Mouse (Mus musculus) regulatory T cell (primary cell): ENCODE results near the gene Pyroxd1.
"Not testable (repeated sequence)": the region's sequence is repeated elsewhere in the genome, so short reads cannot be mapped to it uniquely, and the experiment has no call there.

Source experiments
- in situ Hi-C: fragments of 300-600 bp; cut with MboI, MseI; formaldehyde crosslinking; loops from one replicate; pipeline ENCODE4 v1.15.1; 2025; ENCODE audit warnings: high pct_unique_total_duplicates

Gene Pyroxd1

GRCm38 (mm10) chr6:142345440-142346038, at the start of gene Pyroxd1:
Gene Pyroxd1, plus strand, starts transcription at chr6:142345654.
- in situ Hi-C loops = loop anchor here (5.0 kb wide), 1 partner anchor 42 kb away; the partner anchor contains the start of genes Golt1b and Recql

GRCm38 (mm10) chr6:142298098-142298497, 47.4 kb upstream of the Pyroxd1 start, which contains the start of gene Iapp:
Gene Iapp, plus strand, starts transcription at chr6:142298423.
- in situ Hi-C loops = no loop called here

DNA sequence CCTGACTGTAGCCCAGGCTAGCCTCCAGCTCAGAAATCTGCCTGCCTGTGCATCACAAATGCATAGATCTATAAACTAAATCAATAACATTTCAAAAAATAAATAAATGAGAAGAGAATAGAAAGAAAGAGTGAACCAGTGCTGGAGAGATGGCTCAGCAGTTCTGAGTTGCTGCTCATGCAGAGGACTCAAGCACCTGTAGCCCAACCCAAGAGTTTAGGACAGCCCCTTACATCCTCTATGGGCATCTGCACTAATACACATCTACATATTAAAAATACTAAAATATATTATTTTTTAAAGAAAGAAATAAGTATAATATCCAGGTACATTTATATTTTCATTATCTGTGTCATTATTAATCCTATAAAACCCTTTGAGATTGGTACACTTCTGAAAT, 40.4 kb upstream of the Pyroxd1 start:
- in situ Hi-C loops = no loop called here

DNA sequence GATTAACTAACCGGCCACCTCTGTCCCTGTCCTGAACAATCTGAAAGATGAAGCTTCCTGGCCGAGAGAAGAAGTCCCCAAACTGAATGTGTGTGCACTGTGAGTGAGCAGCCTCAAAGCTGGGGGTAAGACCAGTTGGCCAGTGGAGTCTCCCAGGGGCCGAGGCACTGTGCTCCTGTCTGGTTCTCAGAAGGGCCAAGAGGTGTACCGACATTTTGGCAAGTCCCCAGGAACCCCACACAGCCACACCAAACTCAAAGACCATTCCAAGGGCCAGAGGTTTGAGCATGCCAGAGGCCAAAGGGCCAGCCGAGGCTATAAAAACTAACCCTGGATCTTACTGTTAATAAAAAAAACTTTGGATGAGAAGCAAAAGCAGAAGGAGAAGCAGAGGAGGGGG, 31.2 kb upstream of the Pyroxd1 start:
- in situ Hi-C loops = no loop called here

DNA sequence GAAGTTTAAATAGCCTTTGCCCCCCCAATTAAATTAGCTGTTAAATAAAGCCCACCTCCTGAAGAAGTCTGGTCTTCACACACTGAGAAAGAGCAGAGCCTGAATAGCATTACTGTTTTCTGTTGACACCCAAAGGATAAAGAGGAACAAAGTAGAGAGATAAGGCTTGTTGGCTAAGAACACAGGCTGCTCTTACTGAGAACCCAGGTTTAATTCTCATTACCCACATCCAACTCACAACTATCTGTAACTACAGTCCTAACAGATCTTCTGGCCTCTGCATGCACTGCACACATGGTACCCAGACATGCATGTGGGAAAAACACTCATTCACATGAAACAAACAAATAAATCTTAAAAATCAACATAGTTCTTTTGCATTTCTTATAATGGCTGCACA, 28.3 kb upstream of the Pyroxd1 start:
- in situ Hi-C loops = no loop called here

- in situ Hi-C loops = no loop called here
Measured at GRCm38 (mm10) chr6:142322881-142323280, 22.6 kb upstream of the Pyroxd1 start, which contains the start of gene Slco1a5. Gene Slco1a5, minus strand, starts transcription at chr6:142322981.

DNA sequence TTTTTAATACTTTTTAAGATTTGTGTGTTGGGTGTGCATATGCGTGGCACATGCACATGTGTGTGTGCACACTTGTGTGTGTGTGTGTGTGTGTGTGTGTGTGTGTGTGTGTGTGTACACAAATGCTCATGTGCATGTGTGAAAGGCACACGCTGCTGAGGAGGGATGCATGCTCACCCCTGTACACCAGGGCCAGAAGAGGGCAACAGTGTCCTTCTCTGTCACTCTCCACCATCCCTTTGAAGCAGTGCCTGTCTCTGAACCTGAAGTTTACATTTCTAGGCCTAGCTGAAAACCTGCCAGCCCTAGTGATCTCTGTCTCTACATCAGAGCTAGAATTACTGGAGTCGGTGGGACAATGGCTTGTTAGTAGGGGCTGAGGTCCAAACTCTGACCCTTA, 18.9 kb upstream of the Pyroxd1 start:
- in situ Hi-C loops = no loop called here

- in situ Hi-C loops = no loop called here
Measured at GRCm38 (mm10) chr6:142329201-142329600, 16.3 kb upstream of the Pyroxd1 start.

GRCm38 (mm10) chr6:142338961-142339360, 6.5 kb upstream of the Pyroxd1 start:
- in situ Hi-C loops = no loop called here

DNA sequence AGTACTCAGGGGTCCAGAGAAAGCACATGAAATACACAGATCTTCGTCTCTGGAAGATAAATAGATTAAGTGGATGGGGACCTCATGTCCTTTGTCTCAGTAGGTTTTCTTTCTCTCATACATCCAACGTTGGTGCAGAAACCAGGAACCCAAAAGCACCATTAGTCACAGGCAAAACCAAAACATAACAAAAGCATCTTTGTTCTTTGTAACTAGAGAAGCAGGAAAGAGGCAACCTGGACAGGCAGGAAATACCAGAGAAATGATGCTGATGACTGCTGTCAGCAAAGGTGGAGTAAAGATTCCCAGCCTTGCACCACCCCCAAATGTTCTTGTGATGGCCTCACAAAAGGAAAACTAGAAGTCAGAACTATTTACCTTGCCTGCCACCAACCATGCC, 5.9 kb upstream of the Pyroxd1 start:
- in situ Hi-C loops = no loop called here

- in situ Hi-C loops = no loop called here
Measured at GRCm38 (mm10) chr6:142343561-142343960, 1.9 kb upstream of the Pyroxd1 start.

- in situ Hi-C loops = loop anchor here (5.0 kb wide), 1 partner anchor 41 kb away; the partner anchor contains the start of genes Golt1b and Recql
Measured at GRCm38 (mm10) chr6:142346181-142347110, 992 bp downstream of the Pyroxd1 start.

GRCm38 (mm10) chr6:142347431-142348385, 2.3 kb downstream of the Pyroxd1 start:
- in situ Hi-C loops = loop anchor here (5.0 kb wide), 1 partner anchor 40 kb away; the partner anchor contains the start of genes Golt1b and Recql

- in situ Hi-C loops = not testable (repeated sequence)
Measured at GRCm38 (mm10) chr6:142352099-142352498, 6.6 kb downstream of the Pyroxd1 start.

DNA sequence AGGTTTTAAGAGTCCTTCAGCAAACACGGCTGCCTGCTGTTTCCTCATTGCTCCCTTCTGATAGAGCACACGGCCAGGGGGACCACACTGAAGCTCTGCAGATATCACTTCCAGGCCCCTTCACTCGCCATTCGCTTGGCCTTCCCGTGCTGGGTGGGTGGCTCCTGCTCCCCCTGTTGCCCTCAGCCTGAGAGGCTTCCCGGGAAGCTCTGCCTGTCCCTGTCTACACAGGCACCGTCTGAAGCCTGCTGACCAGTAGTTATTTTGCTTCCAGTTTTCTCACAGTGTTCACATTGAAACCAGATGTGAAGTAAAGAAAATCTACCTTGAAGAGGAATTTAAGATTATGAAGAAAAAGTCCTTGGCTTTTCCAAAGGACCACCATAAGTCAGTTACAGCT, 11.7 kb downstream of the Pyroxd1 start:
- in situ Hi-C loops = no loop called here

DNA sequence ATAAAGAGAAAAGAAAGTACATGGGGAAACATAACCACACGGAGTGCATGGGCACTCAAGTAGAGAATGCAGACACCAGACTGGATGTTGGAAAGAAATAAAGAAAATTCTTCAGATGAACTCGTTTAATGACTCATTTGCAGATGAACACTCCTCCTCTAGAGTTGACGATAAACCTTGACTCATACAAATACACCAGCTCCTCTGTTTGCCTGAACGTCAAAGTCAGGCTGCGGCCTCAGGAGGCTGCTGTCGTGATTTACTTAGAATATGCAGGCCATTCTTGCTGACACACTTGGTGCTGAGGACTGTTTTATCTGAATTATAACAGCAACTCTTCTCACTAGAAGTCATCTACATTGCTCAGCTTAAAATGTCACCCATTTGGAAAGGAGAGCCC, 16.6 kb downstream of the Pyroxd1 start:
- in situ Hi-C loops = no loop called here

- in situ Hi-C loops = no loop called here
Measured at GRCm38 (mm10) chr6:142363019-142363576, 17.6 kb downstream of the Pyroxd1 start.

DNA sequence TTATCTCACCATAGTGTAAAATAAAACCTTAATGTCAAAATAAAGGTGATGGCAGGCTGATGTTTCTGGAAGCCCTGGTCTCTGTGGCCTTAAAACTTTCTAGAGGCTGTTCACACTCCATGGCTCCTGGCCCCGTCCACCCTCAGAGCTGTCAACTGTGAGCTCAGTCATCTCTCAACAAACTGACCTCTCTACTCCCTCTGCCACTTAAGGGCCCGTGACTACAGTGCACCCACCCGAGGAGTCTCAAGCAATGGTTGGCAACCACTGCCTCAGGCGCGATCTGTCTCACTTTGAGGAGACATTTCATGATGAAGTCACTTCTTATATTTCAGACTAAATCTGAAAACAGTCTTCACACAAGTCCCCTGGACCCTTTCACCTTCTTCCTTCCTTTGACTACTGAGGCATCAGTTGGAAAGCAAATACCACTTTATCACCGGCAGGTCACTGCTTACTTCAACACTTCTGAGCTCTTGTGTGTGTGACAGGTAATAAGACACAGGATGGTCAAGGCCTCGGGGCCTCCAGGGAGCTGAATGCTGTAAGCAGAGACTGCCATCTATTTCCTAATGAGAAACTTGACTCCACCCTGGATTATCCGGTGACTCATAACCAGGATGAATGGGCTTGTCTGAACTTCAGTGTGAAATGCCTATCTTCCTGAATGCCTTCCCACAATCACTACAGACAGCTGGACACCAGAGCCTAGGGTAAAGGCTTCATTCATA, 20.5 kb downstream of the Pyroxd1 start:
- in situ Hi-C loops = no loop called here

DNA sequence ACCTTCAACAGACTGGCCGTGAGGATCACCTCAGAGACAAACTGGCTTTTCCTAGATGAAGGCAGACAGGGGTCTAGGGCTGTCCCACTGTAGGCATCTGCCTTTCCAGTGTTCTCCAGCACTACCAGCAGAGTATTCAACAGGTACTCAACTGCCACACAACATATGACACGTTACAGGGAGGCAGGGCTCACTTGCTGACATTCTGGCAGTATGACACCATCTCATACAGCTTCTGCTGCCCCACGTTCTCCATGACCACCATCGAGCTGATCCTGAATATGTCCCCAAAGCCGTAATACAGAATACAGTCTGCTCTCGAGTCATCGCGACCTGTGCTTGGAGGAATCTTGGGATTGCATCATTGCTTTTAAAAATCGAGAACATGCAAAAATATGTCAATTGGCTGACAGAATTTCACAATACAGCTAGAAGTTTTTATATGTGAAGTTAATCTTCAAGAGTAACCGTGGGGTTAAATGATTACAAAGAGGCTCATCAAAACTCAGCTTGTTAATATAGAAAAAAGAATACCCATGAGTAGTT, 21.1 kb downstream of the Pyroxd1 start:
- in situ Hi-C loops = no loop called here

DNA sequence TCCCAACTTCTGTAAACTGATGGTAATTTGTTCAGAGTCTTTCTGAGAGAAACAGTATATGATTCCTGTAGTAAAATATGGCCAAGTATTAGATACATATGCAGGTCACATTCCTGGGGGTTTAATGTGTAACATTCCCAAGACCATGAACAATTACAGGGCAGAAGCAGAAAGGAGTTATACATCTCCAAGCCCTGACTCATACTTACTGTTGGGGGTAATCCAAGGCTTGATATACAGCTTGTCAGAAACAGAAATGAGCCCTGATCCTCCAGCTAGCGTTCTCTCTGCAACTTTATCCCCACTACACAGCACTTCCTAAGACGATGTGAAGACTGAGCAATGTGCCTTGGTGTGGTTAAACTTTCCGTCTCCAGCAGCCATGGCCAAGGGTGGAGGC, 22.1 kb downstream of the Pyroxd1 start:
- in situ Hi-C loops = no loop called here
